Mouse (Mus musculus) heart, postnatal 0 days (tissue): ENCODE results near the gene Rae1.

Source experiments
- CTCF ChIP-seq: IDR thresholded peaks from 2 replicates; pipeline ENCODE4 v1.5.1; 2016; ENCODE audit warnings: antibody characterized with exemption, control low read depth, low read depth
- EP300 ChIP-seq: IDR thresholded peaks from 2 replicates; pipeline ENCODE4 v1.6.1; 2016; ENCODE audit warnings: antibody characterized with exemption, low read depth

DNA sequence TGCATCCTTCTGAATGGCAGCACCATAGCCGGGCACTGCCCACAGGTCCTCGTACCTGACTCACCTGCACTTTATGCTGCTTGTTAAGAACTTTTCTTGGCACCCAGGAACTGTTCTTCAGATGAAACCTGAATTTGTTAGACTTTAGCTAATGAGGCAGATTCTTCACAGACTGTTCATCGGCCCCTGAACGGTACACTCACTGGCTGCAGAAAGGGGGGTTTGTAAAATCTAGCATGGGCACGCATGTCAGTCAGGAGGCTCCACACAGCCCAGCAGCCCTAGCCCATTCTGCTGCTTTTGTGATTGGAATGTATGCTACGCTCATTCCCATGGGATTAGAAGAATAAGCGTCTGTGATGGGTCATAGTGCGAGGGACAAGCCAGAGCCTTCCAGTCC is 3.8 kb downstream of the Rae1 start:
- TF ChIP-seq CTCF, result no peak
- no peak for TF ChIP-seq EP300
